Comparison of ENCODE assay signal across 8 mouse cellular contexts in the genomic region with DNA sequence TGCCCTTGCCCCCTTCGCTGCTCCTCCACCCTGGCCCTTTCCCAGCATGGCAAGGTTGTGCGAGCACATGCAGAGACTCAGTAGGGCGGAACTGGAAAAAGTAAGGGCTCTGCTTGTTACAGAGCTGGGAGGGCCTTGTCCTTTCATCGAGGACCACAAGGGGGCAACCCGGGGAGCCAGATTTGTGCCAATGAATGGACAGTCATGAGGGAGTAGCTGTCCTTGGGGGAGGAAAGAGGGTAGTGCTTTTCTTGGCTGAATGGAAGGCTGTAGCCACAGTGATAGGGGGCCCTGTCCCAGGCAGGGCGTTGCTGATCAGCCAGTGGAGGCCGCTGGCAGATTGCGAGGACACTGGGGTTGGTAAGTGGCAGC. TPM values are rescaled to one million over a fixed set of nuclear protein-coding genes. Genes with fewer than 3 reads are reported as not detected.
DNase-seq lines count a peak whose midpoint lies in the region; ATAC-seq and TF ChIP-seq lines count a peak whose summit lies in the region.

No protein-coding gene starts in this region.

- WGBS in midbrain, embryonic 10.5 days: 4% methylated on average over 8 of the region's 8 CpGs
- 13% methylated on average over 8 of the region's 8 CpGs for WGBS in stomach, embryonic 15.5 days

- H3K9me3 ChIP-seq in midbrain, embryonic 10.5 days (replicated peaks): no peaks in the 10 kb centered on the region
- H3K9me3 ChIP-seq in stomach, embryonic 15.5 days: no peaks in the 10 kb centered on the region

- H3K4me1 ChIP-seq in midbrain, embryonic 10.5 days: peaks cover 39% of the 10 kb centered on the region
- peaks cover 15% of the 10 kb centered on the region for H3K4me1 ChIP-seq in stomach, embryonic 15.5 days

- no peak overlapping the region for H3K4me3 ChIP-seq in left cerebral cortex, adult 2 months
- H3K4me3 ChIP-seq in midbrain, embryonic 10.5 days: peak overlapping the region; percentile 28; the same call in 1 of the 2 replicates
- no peak overlapping the region for H3K4me3 ChIP-seq in stomach, embryonic 15.5 days (replicated peaks)

- H3K4me2 ChIP-seq in stomach, embryonic 15.5 days: 0 out of 2 replicates have a peak overlapping the region, but pooled peaks have one; percentile 1

- ATAC-seq in erythroid progenitor cell, adult 5-6 weeks (replicated peaks; ENCODE audit: low FRiP score, poor library complexity, severe bottlenecking): peak; percentile 66
- peak; percentile 76 for ATAC-seq in stomach, embryonic 15.5 days (ENCODE audit: insufficient read depth, low FRiP score, low read depth)

- H3K27ac ChIP-seq in left cerebral cortex, adult 2 months: peak overlapping the region; percentile 64; the same call in 1 of the 2 replicates
- peak overlapping the region; percentile 84 for H3K27ac ChIP-seq in midbrain, embryonic 10.5 days (replicated peaks)
- H3K27ac ChIP-seq in stomach, embryonic 15.5 days: no peak overlapping the region

- H3K9ac ChIP-seq in stomach, embryonic 15.5 days: no peak overlapping the region

- peak in 1 of 2 experiments; percentile 66 for DNase-seq in left cerebral cortex, adult 2 months (ENCODE audit: extremely low spot score in 1 of 2, low spot score in 2 of 2)
- no peak for DNase-seq in left cerebral cortex, adult 11 months (ENCODE audit: low spot score)
- DNase-seq in brain, adult 2 months (ENCODE audit: low read depth, low spot score): peak; percentile 78
- peak; percentile 87 for DNase-seq in heart, postnatal 4 days
- DNase-seq in left cerebral cortex, postnatal 4 days: peak; percentile 80
- peak; percentile 80 for DNase-seq in midbrain, embryonic 10.5 days (ENCODE audit: low spot score)

- intact Hi-C loops in left cerebral cortex, adult 2 months (cut with DNase I): loop anchor here (5.0 kb wide), 1 partner anchor 490 kb away; no protein-coding TSS in a partner anchor
- intact Hi-C loops in left cerebral cortex, postnatal 4 days (cut with DNase I): no loop called here

- no peaks in the 10 kb centered on the region for H3K27me3 ChIP-seq in midbrain, embryonic 10.5 days (ENCODE audit: low read depth, poor library complexity, severe bottlenecking)
- H3K27me3 ChIP-seq in stomach, embryonic 15.5 days (replicated peaks): no peaks in the 10 kb centered on the region

- H3K36me3 ChIP-seq in midbrain, embryonic 10.5 days: peaks cover 51% of the 10 kb centered on the region
- H3K36me3 ChIP-seq in stomach, embryonic 15.5 days: peaks cover 12% of the 10 kb centered on the region

- peak; percentile 68 for TF ChIP-seq CTCF in left cerebral cortex, adult 2 months (IDR thresholded peaks at IDR 0.05)

RNA-seq across cellular contexts. Expression of a gene that starts 9.5 kb away (rescaled TPM):
- total RNA-seq in left cerebral cortex, adult 2 months (2021): 100 to 1,000 TPM; 320 to 343 TPM
- not detected in 2 replicates for total RNA-seq in erythroid progenitor cell, adult 5-6 weeks (2015; ENCODE audit: low replicate concordance)
- total RNA-seq in erythroid progenitor cell, adult 5-6 weeks (2017; ENCODE audit: low replicate concordance): not detected in 2 replicates
- 10 to 100 TPM in 1 of 2 experiments, 1 to 10 TPM in 1; 10.0 to 13.8 TPM for total RNA-seq in heart, postnatal 4 days (2021)
- 100 to 1,000 TPM; 101 to 115 TPM for total RNA-seq in left cerebral cortex, postnatal 4 days (2021)
- polyA plus RNA-seq in midbrain, embryonic 10.5 days (2016; fragmentation: Nextera tagmentation; extraction: Ambion mirVana): 8.8 and 11.3 TPM in 2 replicates
- polyA plus RNA-seq in stomach, embryonic 15.5 days (2015; fragmentation: Nextera tagmentation; extraction: Ambion mirVana): 8.5 and 9.1 TPM in 2 replicates

RNA-seq across cellular contexts. Expression of a gene that starts 15.0 kb away (rescaled TPM):
- total RNA-seq in left cerebral cortex, adult 2 months (2021): 10 to 100 TPM; 22.5 to 28.6 TPM
- total RNA-seq in erythroid progenitor cell, adult 5-6 weeks (2015; ENCODE audit: low replicate concordance): 2.9 and 10.5 TPM in 2 replicates
- total RNA-seq in erythroid progenitor cell, adult 5-6 weeks (2017; ENCODE audit: low replicate concordance): 5.8 and 11.2 TPM in 2 replicates
- 10 to 100 TPM; 15.6 to 16.7 TPM for total RNA-seq in heart, postnatal 4 days (2021)
- total RNA-seq in left cerebral cortex, postnatal 4 days (2021): 10 to 100 TPM; 30.5 to 32.0 TPM
- polyA plus RNA-seq in midbrain, embryonic 10.5 days (2016; fragmentation: Nextera tagmentation; extraction: Ambion mirVana): 136 and 148 TPM in 2 replicates
- 95.7 and 97.3 TPM in 2 replicates for polyA plus RNA-seq in stomach, embryonic 15.5 days (2015; fragmentation: Nextera tagmentation; extraction: Ambion mirVana)

RNA-seq across cellular contexts. Expression of a gene that starts 15.0 kb away (rescaled TPM):
- 10 to 100 TPM; 74.8 to 79.3 TPM for total RNA-seq in left cerebral cortex, adult 2 months (2021)
- total RNA-seq in erythroid progenitor cell, adult 5-6 weeks (2015; ENCODE audit: low replicate concordance): 11.5 and 21.0 TPM in 2 replicates
- total RNA-seq in erythroid progenitor cell, adult 5-6 weeks (2017; ENCODE audit: low replicate concordance): 9.9 and 10.7 TPM in 2 replicates
- 1 to 10 TPM; 3.2 to 4.5 TPM for total RNA-seq in heart, postnatal 4 days (2021)
- 10 to 100 TPM; 38.8 to 40.3 TPM for total RNA-seq in left cerebral cortex, postnatal 4 days (2021)
- polyA plus RNA-seq in midbrain, embryonic 10.5 days (2016; fragmentation: Nextera tagmentation; extraction: Ambion mirVana): 12.8 and 16.8 TPM in 2 replicates
- 15.3 and 20.2 TPM in 2 replicates for polyA plus RNA-seq in stomach, embryonic 15.5 days (2015; fragmentation: Nextera tagmentation; extraction: Ambion mirVana)

RNA-seq across cellular contexts. Expression of a gene that starts 30.4 kb away (rescaled TPM):
- 10 to 100 TPM; 50.5 to 56.3 TPM for total RNA-seq in left cerebral cortex, adult 2 months (2021)
- not detected in 2 replicates for total RNA-seq in erythroid progenitor cell, adult 5-6 weeks (2015; ENCODE audit: low replicate concordance)
- total RNA-seq in erythroid progenitor cell, adult 5-6 weeks (2017; ENCODE audit: low replicate concordance): not detected in 2 replicates
- 1 to 10 TPM; 1.6 to 1.9 TPM for total RNA-seq in heart, postnatal 4 days (2021)
- 10 to 100 TPM; 15.4 to 18.6 TPM for total RNA-seq in left cerebral cortex, postnatal 4 days (2021)
- 1.5 and 2.0 TPM in 2 replicates for polyA plus RNA-seq in midbrain, embryonic 10.5 days (2016; fragmentation: Nextera tagmentation; extraction: Ambion mirVana)
- 4.0 and 4.7 TPM in 2 replicates for polyA plus RNA-seq in stomach, embryonic 15.5 days (2015; fragmentation: Nextera tagmentation; extraction: Ambion mirVana)

RNA-seq across cellular contexts. Expression of a gene that starts 31.8 kb away (rescaled TPM):
- total RNA-seq in left cerebral cortex, adult 2 months (2021): 1 to 10 TPM; 7.5 to 8.7 TPM
- total RNA-seq in erythroid progenitor cell, adult 5-6 weeks (2015; ENCODE audit: low replicate concordance): not detected in 2 replicates
- not detected in 2 replicates for total RNA-seq in erythroid progenitor cell, adult 5-6 weeks (2017; ENCODE audit: low replicate concordance)
- total RNA-seq in heart, postnatal 4 days (2021): under 1 TPM in 1 of 2 experiments, not detected in 1; 0.27 TPM
- 1 to 10 TPM; 1.2 to 2.3 TPM for total RNA-seq in left cerebral cortex, postnatal 4 days (2021)
- 0.37 and 0.56 TPM in 2 replicates for polyA plus RNA-seq in midbrain, embryonic 10.5 days (2016; fragmentation: Nextera tagmentation; extraction: Ambion mirVana)
- 1.0 and 1.1 TPM in 2 replicates for polyA plus RNA-seq in stomach, embryonic 15.5 days (2015; fragmentation: Nextera tagmentation; extraction: Ambion mirVana)

Comparison
In these comparisons a context has a peak if more than half of its experiments do, and no peak if none do; other contexts are left out.
1. RNA of a gene that starts 9.5 kb away (total RNA-seq): 320 to 343 TPM in left cerebral cortex, adult 2 months, 101 to 115 TPM in left cerebral cortex, postnatal 4 days and 10.0 to 13.8 TPM in heart, postnatal 4 days; not detected in erythroid progenitor cell, adult 5-6 weeks; every median in the first group is over 10 times any median in the second.